Mouse (Mus musculus) forebrain, embryonic 13.5 days (tissue): ENCODE data around the gene Mllt1. TPM values are rescaled to one million over a fixed set of nuclear protein-coding genes. Genes with fewer than 3 reads are reported as not detected.

Source experiments
- ATAC-seq: fragments of 200-750 bp; cut with Nextera tagmentation; 2 replicates; pipeline ENCODE4 v1.8.0; 2017
- H3K27ac ChIP-seq: fragments of 300-500 bp; sonication (generic); 2 replicates; pipeline ENCODE4 v1.5.1; 2015; ENCODE audit warnings: inconsistent platforms, mild to moderate bottlenecking, moderate library complexity
- H3K27me3 ChIP-seq: fragments of 300-500 bp; sonication (generic); 2 replicates; pipeline ENCODE4 v1.6.1; 2015; ENCODE audit warnings: mild to moderate bottlenecking, inconsistent platforms
- H3K36me3 ChIP-seq: fragments of 300-500 bp; sonication (generic); 2 replicates; pipeline ENCODE4 v1.6.1; 2015; ENCODE audit warnings: mild to moderate bottlenecking, inconsistent platforms; ENCODE audit not compliant: poor library complexity, severe bottlenecking
- H3K4me1 ChIP-seq: fragments of 300-500 bp; sonication (generic); 2 replicates; pipeline ENCODE4 v1.6.1; 2015; ENCODE audit warnings: inconsistent platforms
- H3K4me2 ChIP-seq: fragments of 300-500 bp; sonication (generic); 2 replicates; pipeline ENCODE4 v1.6.1; 2015; ENCODE audit warnings: inconsistent platforms, mild to moderate bottlenecking, moderate library complexity
- H3K4me3 ChIP-seq: fragments of 300-500 bp; sonication (generic); 2 replicates; pipeline ENCODE4 v1.5.1; 2015; ENCODE audit warnings: mild to moderate bottlenecking, inconsistent platforms
- H3K9ac ChIP-seq: fragments of 300-500 bp; sonication (generic); 2 replicates; pipeline ENCODE4 v1.6.1; 2015; ENCODE audit warnings: mild to moderate bottlenecking, inconsistent platforms
- H3K9me3 ChIP-seq: fragments of 300-500 bp; sonication (generic); replicated peaks from 2 replicates; pipeline ENCODE4 v1.6.1; 2016; ENCODE audit warnings: inconsistent platforms
- WGBS: fragments of 180-500 bp; shearing (Covaris S2); methylation state at CpG from one replicate; pipeline ENCODE4 v1.1.7; 2015; 5-methylcytosine and 5-hydroxymethylcytosine counted together
- polyA plus RNA-seq: library from polyadenylated mRNA; unstranded; fragments of >200 nt; fragmentation: Nextera tagmentation; extraction: Ambion mirVana; gene quantifications from 2 replicates; pipeline ENCODE4 v1.2.1, GENCODE M21; 2015

Gene Mllt1
- polyA plus RNA-seq, 1 experiment from 2014 or later: 69.5 TPM

DNA sequence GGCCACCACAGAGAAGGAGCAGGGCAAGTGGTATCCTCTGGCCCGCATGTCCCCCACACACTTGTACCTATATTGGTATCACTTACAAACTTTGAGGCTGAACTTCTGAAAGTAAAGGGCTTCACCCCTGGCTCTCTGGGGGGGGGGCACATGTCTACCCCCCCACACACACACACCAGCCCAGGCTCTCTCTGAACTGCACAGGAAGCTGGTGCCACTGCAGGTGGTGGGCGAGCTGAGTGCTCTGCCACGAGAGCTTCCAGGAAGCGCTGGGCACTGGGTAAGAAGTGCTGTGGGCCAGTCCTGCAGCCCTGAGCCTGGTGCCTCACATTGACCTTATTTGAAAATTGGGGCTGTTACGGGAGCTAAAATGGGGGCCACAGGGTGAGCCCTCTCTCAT, 91.5 kb downstream of the Mllt1 start:
- no peaks in the 10 kb centered on the region for H3K27me3 ChIP-seq
- no peak overlapping the region for H3K27ac ChIP-seq
- H3K36me3 ChIP-seq: no peaks in the 10 kb centered on the region
- WGBS: 81% methylated on average over 5 of the region's 5 CpGs
- no peak for ATAC-seq
- no peak overlapping the region for H3K4me3 ChIP-seq
- no peaks in the 10 kb centered on the region for H3K9me3 ChIP-seq
- H3K4me2 ChIP-seq: no peak overlapping the region
- H3K4me1 ChIP-seq: no peaks in the 10 kb centered on the region
- H3K9ac ChIP-seq: no peak overlapping the region

Other genes starting within 250 kb of the Mllt1 start
- 433 and 459 TPM in 2 replicates for gene Ndufa11, start 217.6 kb downstream of the Mllt1 start, polyA plus RNA-seq
- 14.0 and 16.7 TPM in 2 replicates for gene Vmac, start 217.4 kb downstream of the Mllt1 start, polyA plus RNA-seq
- gene Nrtn, start 177.9 kb downstream of the Mllt1 start, polyA plus RNA-seq: 1.7 TPM in 2 replicates
- gene Dus3l, start 170.7 kb downstream of the Mllt1 start, polyA plus RNA-seq: 50.0 and 56.9 TPM in 2 replicates
- 1.2 and 1.3 TPM in 2 replicates for gene Prr22, start 165.2 kb downstream of the Mllt1 start, polyA plus RNA-seq
- 5.8 and 6.9 TPM in 2 replicates for gene Rfx2, start 104.4 kb downstream of the Mllt1 start, polyA plus RNA-seq
- gene Acsbg2, start 61.0 kb downstream of the Mllt1 start, polyA plus RNA-seq: not detected in 2 replicates
- gene 1700061G19Rik, start 59.9 kb downstream of the Mllt1 start, polyA plus RNA-seq: 0.33 and 0.45 TPM in 2 replicates
- not detected in 2 replicates for gene Acer1, start 46.7 kb upstream of the Mllt1 start, polyA plus RNA-seq
- 171 and 183 TPM in 2 replicates for gene Clpp, start 54.9 kb upstream of the Mllt1 start, polyA plus RNA-seq
- gene Alkbh7, start 61.9 kb upstream of the Mllt1 start, polyA plus RNA-seq: 41.0 and 41.2 TPM in 2 replicates
- gene Pspn, start 64.6 kb upstream of the Mllt1 start, polyA plus RNA-seq: 0.43 TPM in 1 of 2 replicates, not detected in the other
- gene Gtf2f1, start 75.9 kb upstream of the Mllt1 start, polyA plus RNA-seq: 77.6 and 85.6 TPM in 2 replicates
- 0.52 and 0.54 TPM in 2 replicates for gene Gm17949, start 76.1 kb upstream of the Mllt1 start, polyA plus RNA-seq
- gene Khsrp, start 96.1 kb upstream of the Mllt1 start, polyA plus RNA-seq: 36.4 and 39.1 TPM in 2 replicates
- gene Slc25a41, start 106.2 kb upstream of the Mllt1 start, polyA plus RNA-seq: not detected in 2 replicates
- 0.68 and 2.1 TPM in 2 replicates for gene Crb3, start 123.7 kb upstream of the Mllt1 start, polyA plus RNA-seq
- gene Slc25a23, start 124.4 kb upstream of the Mllt1 start, polyA plus RNA-seq: 18.8 and 21.6 TPM in 2 replicates
- gene Dennd1c, start 143.1 kb upstream of the Mllt1 start, polyA plus RNA-seq: 4.7 and 4.8 TPM in 2 replicates
- gene Tubb4a, start 152.4 kb upstream of the Mllt1 start, polyA plus RNA-seq: 148 and 161 TPM in 2 replicates
- gene Tnfsf9, start 169.9 kb upstream of the Mllt1 start, polyA plus RNA-seq: 9.2 and 9.7 TPM in 2 replicates
- gene Cd70, start 214.4 kb upstream of the Mllt1 start, polyA plus RNA-seq: not detected in 2 replicates